Mouse (Mus musculus) forebrain, embryonic 13.5 days (tissue): ENCODE results near the gene Thbs4. TPM values are rescaled to one million over a fixed set of nuclear protein-coding genes. Genes with fewer than 3 reads are reported as not detected.

ENCODE experiments used
- ATAC-seq: fragments of 200-750 bp; cut with Nextera tagmentation; 2 replicates; pipeline ENCODE4 v1.8.0; 2017
- H3K27ac ChIP-seq: fragments of 300-500 bp; sonication (generic); 2 replicates; pipeline ENCODE4 v1.5.1; 2015; ENCODE audit warnings: inconsistent platforms, mild to moderate bottlenecking, moderate library complexity
- H3K27me3 ChIP-seq: fragments of 300-500 bp; sonication (generic); 2 replicates; pipeline ENCODE4 v1.6.1; 2015; ENCODE audit warnings: mild to moderate bottlenecking, inconsistent platforms
- H3K36me3 ChIP-seq: fragments of 300-500 bp; sonication (generic); 2 replicates; pipeline ENCODE4 v1.6.1; 2015; ENCODE audit warnings: mild to moderate bottlenecking, inconsistent platforms; ENCODE audit not compliant: poor library complexity, severe bottlenecking
- H3K4me1 ChIP-seq: fragments of 300-500 bp; sonication (generic); 2 replicates; pipeline ENCODE4 v1.6.1; 2015; ENCODE audit warnings: inconsistent platforms
- H3K4me2 ChIP-seq: fragments of 300-500 bp; sonication (generic); 2 replicates; pipeline ENCODE4 v1.6.1; 2015; ENCODE audit warnings: inconsistent platforms, mild to moderate bottlenecking, moderate library complexity
- H3K4me3 ChIP-seq: fragments of 300-500 bp; sonication (generic); 2 replicates; pipeline ENCODE4 v1.5.1; 2015; ENCODE audit warnings: mild to moderate bottlenecking, inconsistent platforms
- H3K9ac ChIP-seq: fragments of 300-500 bp; sonication (generic); 2 replicates; pipeline ENCODE4 v1.6.1; 2015; ENCODE audit warnings: mild to moderate bottlenecking, inconsistent platforms
- H3K9me3 ChIP-seq: fragments of 300-500 bp; sonication (generic); replicated peaks from 2 replicates; pipeline ENCODE4 v1.6.1; 2016; ENCODE audit warnings: inconsistent platforms
- WGBS: fragments of 180-500 bp; shearing (Covaris S2); methylation state at CpG from one replicate; pipeline ENCODE4 v1.1.7; 2015; 5-methylcytosine and 5-hydroxymethylcytosine counted together
- polyA plus RNA-seq: library from polyadenylated mRNA; unstranded; fragments of >200 nt; fragmentation: Nextera tagmentation; extraction: Ambion mirVana; gene quantifications from 2 replicates; pipeline ENCODE4 v1.2.1, GENCODE M21; 2015

The Thbs4 gene
- polyA plus RNA-seq, 1 experiment from 2014 or later: 1.4 TPM

GRCm38 (mm10) chr13:92709535-92709934 lies 85.1 kb downstream of the Thbs4 start:
- no peaks in the 10 kb centered on the region for H3K9me3 ChIP-seq
- peaks cover 15% of the 10 kb centered on the region for H3K36me3 ChIP-seq
- no peaks in the 10 kb centered on the region for H3K27me3 ChIP-seq
- H3K9ac ChIP-seq: 0 out of 2 replicates have a peak overlapping the region, but pooled peaks have one; percentile 8
- H3K4me3 ChIP-seq: no peak overlapping the region
- H3K4me2 ChIP-seq: no peak overlapping the region
- H3K4me1 ChIP-seq: 0 out of 2 replicates have a peak, but pooled peaks cover 5% of the 10 kb centered on the region
- WGBS: 8% methylated on average over 3 of the region's 3 CpGs
- ATAC-seq: no peak
- no peak overlapping the region for H3K27ac ChIP-seq

GRCm38 (mm10) chr13:92708466-92708865 lies 86.2 kb downstream of the Thbs4 start:
- Histone ChIP-seq H3K36me3 (peaks cover 15% of the 10 kb centered on the region), H3K4me2 (no peak overlapping the region), H3K9me3 (no peaks in the 10 kb centered on the region), H3K9ac (no peak overlapping the region), H3K27ac (no peak overlapping the region), H3K4me3 (no peak overlapping the region), H3K4me1 (peaks cover 9% of the 10 kb centered on the region), H3K27me3 (no peaks in the 10 kb centered on the region)
- no peak for ATAC-seq
- 65% methylated on average over 1 of the region's 1 CpGs for WGBS

- Histone ChIP-seq H3K9me3 (no peaks in the 10 kb centered on the region), H3K9ac (no peak overlapping the region), H3K27ac (no peak overlapping the region), H3K4me3 (no peak overlapping the region), H3K36me3 (peaks cover 15% of the 10 kb centered on the region), H3K4me2 (no peak overlapping the region), H3K4me1 (peaks cover 14% of the 10 kb centered on the region), H3K27me3 (no peaks in the 10 kb centered on the region)
- 58% methylated on average over 2 of the region's 2 CpGs for whole genome bisulfite sequencing
- ATAC-seq: no peak
Measured at GRCm38 (mm10) chr13:92707941-92708340, 86.7 kb downstream of the Thbs4 start.

GRCm38 (mm10) chr13:92706342-92707061 lies 88.1 kb downstream of the Thbs4 start:
- no peak overlapping the region for H3K9ac ChIP-seq
- H3K4me2 ChIP-seq: no peak overlapping the region
- H3K4me1 ChIP-seq: peaks cover 14% of the 10 kb centered on the region
- H3K9me3 ChIP-seq: no peaks in the 10 kb centered on the region
- no peak overlapping the region for H3K4me3 ChIP-seq
- WGBS: 94% methylated on average over 9 of the region's 9 CpGs
- no peak for ATAC-seq
- no peaks in the 10 kb centered on the region for H3K27me3 ChIP-seq
- H3K36me3 ChIP-seq: peaks cover 15% of the 10 kb centered on the region
- H3K27ac ChIP-seq: no peak overlapping the region

GRCm38 (mm10) chr13:92705016-92705535 lies 89.5 kb downstream of the Thbs4 start:
- H3K4me1 ChIP-seq: peaks cover 14% of the 10 kb centered on the region
- no peak for ATAC-seq
- no peak overlapping the region for H3K4me3 ChIP-seq
- H3K27me3 ChIP-seq: no peaks in the 10 kb centered on the region
- no peak overlapping the region for H3K4me2 ChIP-seq
- no peak overlapping the region for H3K27ac ChIP-seq
- no peak overlapping the region for H3K9ac ChIP-seq
- H3K9me3 ChIP-seq: no peaks in the 10 kb centered on the region
- H3K36me3 ChIP-seq: peaks cover 15% of the 10 kb centered on the region
- WGBS: 91% methylated on average over 7 of the region's 7 CpGs

- Histone ChIP-seq H3K27ac (no peak overlapping the region), H3K27me3 (no peaks in the 10 kb centered on the region), H3K36me3 (peaks cover 15% of the 10 kb centered on the region), H3K9ac (no peak overlapping the region), H3K4me3 (no peak overlapping the region), H3K9me3 (no peaks in the 10 kb centered on the region), H3K4me2 (no peak overlapping the region), H3K4me1 (peaks cover 9% of the 10 kb centered on the region)
- 58% methylated on average over 7 of the region's 7 CpGs for WGBS
- no peak for ATAC-seq
Measured at GRCm38 (mm10) chr13:92704189-92704588, 90.4 kb downstream of the Thbs4 start.

- ATAC-seq: peak; percentile 71
- Histone ChIP-seq H3K9ac (no peak overlapping the region), H3K4me2 (no peak overlapping the region), H3K9me3 (no peaks in the 10 kb centered on the region), H3K27ac (peak overlapping the region; percentile 44), H3K4me1 (peaks cover 16% of the 10 kb centered on the region), H3K4me3 (no peak overlapping the region), H3K27me3 (no peaks in the 10 kb centered on the region), H3K36me3 (peaks cover 13% of the 10 kb centered on the region)
- 24% methylated on average over 8 of the region's 8 CpGs for WGBS
Measured at GRCm38 (mm10) chr13:92703241-92704027, 91.2 kb downstream of the Thbs4 start.

GRCm38 (mm10) chr13:92702035-92702434 lies 92.6 kb downstream of the Thbs4 start:
- ATAC-seq: no peak
- WGBS: 80% methylated on average over 5 of the region's 5 CpGs
- no peaks in the 10 kb centered on the region for H3K9me3 ChIP-seq
- no peak overlapping the region for H3K4me3 ChIP-seq
- no peak overlapping the region for H3K4me2 ChIP-seq
- peaks cover 20% of the 10 kb centered on the region for H3K4me1 ChIP-seq
- H3K36me3 ChIP-seq: peaks cover 6% of the 10 kb centered on the region
- H3K9ac ChIP-seq: no peak overlapping the region
- no peak overlapping the region for H3K27ac ChIP-seq
- no peaks in the 10 kb centered on the region for H3K27me3 ChIP-seq

Other genes with a start within 250 kb of the Thbs4 start
- gene Spz1, start 218.6 kb downstream of the Thbs4 start, polyA plus RNA-seq: not detected in 2 replicates
- 11.5 and 13.3 TPM in 2 replicates for gene Serinc5, start 183.7 kb downstream of the Thbs4 start, polyA plus RNA-seq
- gene Mtx3, start 49.9 kb upstream of the Thbs4 start, polyA plus RNA-seq: 4.7 and 4.8 TPM in 2 replicates